Mouse (Mus musculus) intestine, embryonic 14.5 days (tissue): ENCODE measurements around the gene Rhbdl3. TPM values are rescaled to one million over a fixed set of nuclear protein-coding genes. Genes with fewer than 3 reads are reported as not detected.

Source experiments
- polyA plus RNA-seq: library from polyadenylated mRNA; unstranded; fragments of >200 nt; fragmentation: Nextera tagmentation; extraction: Ambion mirVana; gene quantifications from 2 replicates; pipeline ENCODE4 v1.2.1, GENCODE M21; 2014

Rhbdl3 gene
- polyA plus RNA-seq, 1 experiment from 2014 or later, result 3.1 TPM

Other genes starting within 250 kb of the Rhbdl3 start
- 29.2 and 32.4 TPM in 2 replicates for gene Crlf3, start 219.9 kb upstream of the Rhbdl3 start, polyA plus RNA-seq
- 12.3 and 14.4 TPM in 2 replicates for gene Atad5, start 211.5 kb upstream of the Rhbdl3 start, polyA plus RNA-seq
- gene Tefm, start 158.7 kb upstream of the Rhbdl3 start, polyA plus RNA-seq, result 29.3 and 31.7 TPM in 2 replicates
- gene Adap2, start 146.8 kb upstream of the Rhbdl3 start, polyA plus RNA-seq, result 1.9 and 2.3 TPM in 2 replicates
- 6.9 and 8.6 TPM in 2 replicates for gene Rnf135, start 117.1 kb upstream of the Rhbdl3 start, polyA plus RNA-seq
- 51.1 and 54.7 TPM in 2 replicates for gene Rhot1, start 91.9 kb upstream of the Rhbdl3 start, polyA plus RNA-seq
- gene 5730455P16Rik, start 77.1 kb downstream of the Rhbdl3 start, polyA plus RNA-seq, result 17.3 and 20.0 TPM in 2 replicates
- gene Zfp207, start 82.4 kb downstream of the Rhbdl3 start, polyA plus RNA-seq, result 223 and 250 TPM in 2 replicates
- gene Psmd11, start 127.7 kb downstream of the Rhbdl3 start, polyA plus RNA-seq, result 275 and 293 TPM in 2 replicates
- gene Cdk5r1, start 176.1 kb downstream of the Rhbdl3 start, polyA plus RNA-seq, result 1.4 TPM in 2 replicates